Mouse (Mus musculus) kidney, adult 18-20 months (tissue): ENCODE results near the gene Stk39.
"Not testable (repeated sequence)": the region's sequence is repeated elsewhere in the genome, so short reads cannot be mapped to it uniquely, and the experiment has no call there.

Experiments used
- DNase-seq: peaks from one replicate; pipeline ENCODE4 v3.0.0; 2021

Gene Stk39

GRCm38 (mm10) chr2:68270836-68271235 lies 201.2 kb downstream of the Stk39 start:
- no peak for DNase-seq

GRCm38 (mm10) chr2:68269646-68270045 lies 202.4 kb downstream of the Stk39 start:
- DNase-seq = no peak

- no peak for DNase-seq
Measured at GRCm38 (mm10) chr2:68264826-68265225, 207.2 kb downstream of the Stk39 start.

DNA sequence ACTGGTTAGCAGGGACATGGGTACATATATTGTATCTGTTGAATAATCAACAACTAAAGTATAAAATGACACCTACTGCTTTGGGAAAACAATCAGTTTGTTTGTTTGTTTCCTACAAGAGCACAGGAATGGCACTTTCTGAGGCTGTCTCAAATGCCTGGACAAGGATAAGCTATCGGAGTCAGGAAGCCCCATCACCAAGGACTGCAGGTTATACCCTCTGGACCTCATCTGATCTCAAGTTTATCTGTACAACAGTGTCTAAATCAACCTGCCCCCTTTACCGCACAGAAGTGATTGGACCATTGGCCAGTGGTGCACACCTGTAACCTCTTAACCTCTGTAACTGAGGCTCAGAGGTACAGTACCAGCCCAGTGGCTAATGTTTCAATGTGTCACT lies 211.2 kb downstream of the Stk39 start:
- no peak for DNase-seq

GRCm38 (mm10) chr2:68257571-68257970 lies 214.5 kb downstream of the Stk39 start:
- no peak for DNase-seq

DNA sequence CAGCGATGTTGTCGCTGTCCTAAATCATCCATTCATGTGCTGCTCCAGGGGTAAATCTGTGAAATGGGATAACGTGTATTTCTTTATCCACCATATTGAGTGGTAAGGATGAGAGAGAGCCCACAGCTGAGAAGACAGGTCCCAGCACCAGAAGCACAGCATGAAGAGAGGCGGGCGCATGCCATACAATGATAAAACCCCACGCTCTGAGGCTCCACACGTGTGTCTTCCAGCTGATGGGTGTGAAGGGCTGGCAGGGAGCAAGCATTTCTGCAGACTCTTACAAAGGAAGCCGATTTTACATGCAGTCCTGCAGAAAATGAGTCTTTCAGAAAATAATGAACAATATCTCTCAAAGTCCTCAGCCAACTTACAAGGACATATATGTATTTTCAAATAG lies 215.6 kb downstream of the Stk39 start:
- no peak for DNase-seq

GRCm38 (mm10) chr2:68254756-68255155 lies 217.3 kb downstream of the Stk39 start:
- DNase-seq = no peak

- DNase-seq = no peak
Measured at GRCm38 (mm10) chr2:68253222-68253621, 218.8 kb downstream of the Stk39 start.

DNA sequence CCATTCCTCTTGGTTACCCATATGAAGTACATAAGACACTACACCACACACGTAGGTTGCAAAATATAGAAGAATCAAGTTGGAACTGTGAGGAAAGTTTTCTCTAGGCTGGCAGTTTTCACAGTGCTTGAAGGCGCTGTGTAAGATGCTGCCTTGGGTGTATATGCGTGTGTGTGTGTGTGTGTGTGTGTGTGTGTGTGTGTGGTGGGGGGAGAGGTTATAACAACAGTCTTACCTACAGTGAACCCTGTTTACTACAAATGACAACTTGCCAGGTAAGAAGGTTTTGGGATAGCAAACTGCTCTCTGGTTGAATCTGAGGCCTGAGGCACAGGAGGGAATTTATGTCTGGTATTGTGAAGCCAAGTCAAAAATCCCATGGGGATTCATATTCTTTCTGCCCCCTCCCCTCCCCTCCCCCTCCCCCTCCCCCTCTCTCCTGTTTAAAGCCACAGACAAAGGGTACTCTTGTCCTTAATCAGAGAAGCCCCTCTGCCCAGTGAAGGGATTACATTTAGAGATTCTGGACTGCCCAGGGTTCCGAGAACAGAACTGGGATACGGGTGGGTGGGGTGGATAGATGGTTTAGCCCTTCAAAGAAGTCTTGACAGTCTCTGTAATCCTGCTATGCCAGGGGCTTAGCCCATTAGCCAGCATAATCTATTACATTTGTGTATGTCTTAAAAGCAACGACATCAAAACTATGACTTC lies 219.9 kb downstream of the Stk39 start:
- DNase-seq = no peak

DNA sequence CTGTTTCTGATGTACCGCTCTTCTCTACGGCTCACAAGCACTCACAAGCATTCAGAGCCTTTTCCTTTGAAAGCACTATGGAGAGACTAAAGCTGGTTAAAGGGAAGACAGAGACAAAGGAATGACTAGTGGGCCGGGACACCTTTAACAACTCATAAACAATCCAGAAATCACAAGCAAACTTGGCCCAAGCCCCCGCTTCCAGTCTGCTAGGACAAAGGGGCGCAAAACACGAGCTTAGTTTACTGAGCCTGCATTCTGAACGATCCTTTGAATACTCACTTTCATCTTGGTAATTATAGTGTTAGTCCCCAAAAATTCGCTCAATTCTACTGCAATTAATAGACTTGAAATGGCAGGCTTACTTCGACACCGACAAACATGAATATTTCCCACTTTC lies 221.2 kb downstream of the Stk39 start:
- no peak for DNase-seq

DNA sequence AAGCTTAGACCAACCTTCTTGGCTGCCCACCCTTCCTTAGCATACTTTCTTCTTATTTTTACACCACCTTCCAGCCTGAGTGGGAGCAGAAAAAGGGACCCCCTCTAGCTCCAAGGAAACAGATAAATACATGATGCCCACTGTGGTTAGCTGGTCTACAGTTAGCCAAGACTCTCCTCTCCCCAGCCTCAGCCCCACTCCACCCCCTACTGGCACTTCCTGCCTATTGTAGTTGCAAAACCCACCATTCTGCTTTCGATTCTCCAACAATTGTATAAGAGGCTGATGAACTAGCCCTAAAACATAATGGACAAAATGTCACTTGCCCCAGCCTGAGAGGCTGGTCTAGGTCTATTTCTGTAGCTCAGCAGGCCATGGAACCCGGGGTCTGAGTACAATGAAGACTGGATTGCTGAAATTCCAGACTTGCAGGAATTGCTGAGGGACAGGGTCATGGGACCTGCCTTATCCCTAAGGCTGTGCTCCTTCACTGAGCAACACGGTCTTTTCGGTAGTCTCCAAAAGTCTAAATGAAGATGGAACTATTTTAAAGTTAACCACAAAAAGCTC lies 222.1 kb downstream of the Stk39 start:
- no peak for DNase-seq

- no peak for DNase-seq
Measured at GRCm38 (mm10) chr2:68246284-68246683, 225.8 kb downstream of the Stk39 start.

DNA sequence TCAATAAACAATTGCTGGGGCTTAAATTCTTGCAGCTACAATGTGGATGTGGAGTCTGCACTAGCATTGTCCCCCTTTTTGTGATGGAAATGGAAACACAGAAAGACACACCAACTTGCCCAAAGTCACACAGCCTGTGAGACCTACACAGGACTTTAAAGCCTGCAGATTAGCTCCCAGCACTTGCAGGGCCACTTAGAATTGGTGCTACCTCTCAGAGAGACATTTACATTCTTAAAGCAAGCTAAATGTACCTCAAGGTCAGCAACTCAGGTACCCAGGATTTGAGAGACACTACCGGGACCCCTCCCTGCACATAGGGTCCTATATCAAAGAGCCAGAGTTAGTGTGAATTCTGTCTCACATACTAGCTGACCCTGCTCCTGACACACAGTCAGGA lies 227.5 kb downstream of the Stk39 start:
- no peak for DNase-seq

GRCm38 (mm10) chr2:68243879-68244553 lies 228.1 kb downstream of the Stk39 start:
- DNase-seq = no peak

- DNase-seq = no peak
Measured at GRCm38 (mm10) chr2:68243273-68243672, 228.8 kb downstream of the Stk39 start.

- DNase-seq = no peak
Measured at GRCm38 (mm10) chr2:68242069-68242468, 230.0 kb downstream of the Stk39 start.

- no peak for DNase-seq
Measured at GRCm38 (mm10) chr2:68241640-68242039, 230.4 kb downstream of the Stk39 start.

- not testable (repeated sequence) for DNase-seq
Measured at GRCm38 (mm10) chr2:68239415-68239814, 232.7 kb downstream of the Stk39 start.

DNA sequence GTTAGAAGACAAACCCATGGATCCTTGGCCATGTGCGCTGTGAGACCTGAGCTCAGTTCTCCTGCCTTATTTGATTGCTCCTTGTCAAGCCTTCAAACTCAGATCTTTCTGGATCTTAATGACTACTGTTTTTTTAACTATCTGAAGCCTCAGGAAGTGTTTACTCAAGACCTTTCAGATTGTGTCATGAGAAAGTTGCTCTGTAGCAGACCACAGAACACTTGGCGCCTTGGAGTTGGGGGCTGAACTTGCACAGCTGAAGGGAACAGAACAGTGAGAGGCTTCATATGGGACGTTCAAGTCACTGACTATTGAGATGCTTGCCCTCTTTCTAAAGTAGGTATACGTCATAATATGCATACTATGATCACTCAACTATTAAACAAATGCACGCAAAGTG lies 239.1 kb downstream of the Stk39 start:
- no peak for DNase-seq

GRCm38 (mm10) chr2:68229872-68230271 lies 242.2 kb downstream of the Stk39 start:
- no peak for DNase-seq

GRCm38 (mm10) chr2:68229081-68229480 lies 243.0 kb downstream of the Stk39 start:
- DNase-seq = no peak

DNA sequence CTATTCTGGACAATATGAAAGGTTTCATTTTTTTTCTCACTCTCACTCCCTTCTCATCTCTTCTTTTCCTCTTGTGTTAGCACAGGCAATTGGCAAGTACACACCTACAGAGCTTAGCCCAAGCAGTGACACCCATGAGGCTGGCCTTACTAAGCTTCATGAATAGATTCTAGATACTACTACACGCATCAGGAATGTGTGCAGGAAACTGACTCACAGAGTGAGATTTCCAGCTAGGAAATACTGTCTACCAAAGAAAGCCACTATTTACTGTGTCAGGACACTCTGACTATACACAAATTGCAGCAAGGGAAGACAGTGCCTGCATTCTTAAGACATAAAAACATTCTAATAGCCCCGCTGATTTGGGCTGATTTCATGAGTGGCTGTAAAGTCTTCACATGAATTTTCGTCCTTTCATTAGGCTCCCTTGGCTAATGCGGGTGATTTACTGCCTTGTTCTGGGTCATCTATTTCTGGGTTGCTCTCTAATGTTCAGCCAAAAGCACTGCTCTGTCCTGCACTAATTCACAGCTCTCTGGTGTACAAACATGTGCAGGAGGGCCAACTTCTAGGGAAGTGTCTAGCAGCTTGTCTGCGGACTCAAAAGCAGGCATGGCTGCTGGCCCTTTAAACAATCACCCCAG lies 249.7 kb downstream of the Stk39 start:
- DNase-seq = peak; percentile 11

DNA sequence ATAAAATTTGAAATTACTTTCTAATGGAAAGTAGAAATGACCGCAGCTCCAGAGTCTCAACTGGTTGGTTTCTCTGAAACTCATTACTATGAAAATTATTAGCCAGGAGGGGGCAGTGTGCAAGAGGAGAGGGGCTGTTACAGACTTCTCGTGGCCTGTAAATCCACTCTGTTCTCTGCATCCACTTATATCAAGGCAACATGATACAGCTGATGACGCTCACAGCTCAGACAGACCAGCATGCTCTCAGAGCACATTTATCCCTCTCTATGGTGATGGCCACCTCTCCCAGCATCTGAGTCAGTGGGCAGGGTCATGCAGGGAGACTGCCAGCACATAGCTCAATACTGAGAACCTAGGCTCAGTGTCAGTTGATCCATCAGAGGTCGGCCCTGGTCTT lies 250.8 kb downstream of the Stk39 start:
- no peak for DNase-seq

DNA sequence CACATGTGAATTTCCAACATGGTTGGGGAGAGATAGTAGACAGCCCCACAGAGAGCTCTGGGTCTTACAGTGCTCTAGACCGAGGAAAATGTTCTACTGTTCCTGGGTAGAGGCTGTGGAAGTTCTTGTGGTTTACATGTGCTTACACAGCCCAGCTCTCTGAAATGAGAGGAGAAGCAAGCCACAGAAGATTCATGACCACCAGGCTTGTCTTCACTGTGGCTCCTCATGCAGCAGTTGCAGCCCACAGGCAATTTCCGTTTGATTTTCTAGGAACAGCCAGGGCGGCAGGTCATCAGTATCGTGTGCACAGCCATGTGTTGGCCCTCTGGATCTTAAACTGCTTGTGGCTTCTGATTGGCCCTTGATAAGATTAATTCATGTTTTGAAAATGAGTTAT lies 252.2 kb downstream of the Stk39 start:
- DNase-seq = no peak
